Mouse (Mus musculus) neural tube, embryonic 10.5 days (tissue): ENCODE measurements around the gene Sgtb.

Source experiments
- DNase-seq: peaks from one replicate; pipeline ENCODE4 v3.0.0-alpha.2; 2017; ENCODE audit warnings: low spot score; ENCODE audit errors: extremely low spot score

Sgtb gene

DNA sequence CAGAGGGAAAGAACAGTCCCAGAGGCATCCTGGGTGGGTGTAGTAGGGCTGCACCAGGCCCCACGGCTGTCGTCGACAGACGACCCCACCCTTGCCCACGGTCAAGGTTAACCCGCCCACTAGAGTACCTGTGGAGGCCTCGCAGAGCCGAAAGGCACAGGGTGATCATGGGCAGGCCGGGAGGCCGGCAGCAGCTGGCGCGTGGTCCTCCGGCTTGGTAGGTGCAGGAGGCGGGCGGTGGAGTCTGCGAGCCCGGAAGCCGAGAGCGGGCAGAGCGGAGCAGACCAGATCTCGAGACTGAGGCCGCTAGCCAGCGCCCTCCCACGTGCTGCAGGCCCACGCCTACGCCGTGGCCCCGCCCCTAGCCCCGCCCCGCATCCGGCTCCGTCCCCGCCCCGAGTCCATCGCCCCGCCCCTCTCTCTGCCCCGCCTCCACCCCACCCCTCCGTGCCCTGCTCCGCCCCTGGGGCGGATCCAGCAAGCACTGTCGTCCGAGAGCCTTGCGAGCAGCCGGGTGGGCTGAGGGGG is at the start of gene Sgtb, which contains the start of gene Nln:
Gene Sgtb, plus strand, starts transcription at position 454 of the 528 bp plus-strand sequence.
Gene Nln, minus strand, starts transcription at position 327 of the 528 bp plus-strand sequence.
- DNase-seq = peak; percentile 93

DNA sequence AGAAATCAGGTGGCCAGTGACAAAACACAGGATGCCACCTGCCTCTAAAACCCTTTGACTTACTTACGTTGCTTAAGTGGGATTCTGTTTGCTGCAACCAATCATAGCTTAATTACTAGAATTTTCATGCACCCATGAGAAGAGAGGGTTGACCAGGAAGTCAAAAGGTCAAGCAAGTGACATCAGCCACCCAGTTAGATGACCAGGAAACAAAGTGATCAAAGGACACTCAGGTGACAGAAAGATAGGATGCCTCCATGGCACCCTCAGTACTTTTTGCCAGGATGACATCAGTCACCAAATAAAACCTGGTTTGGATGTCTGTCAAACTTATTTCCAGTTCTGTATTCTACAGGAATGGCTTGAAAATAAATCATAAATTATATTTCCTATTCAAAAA is 49.3 kb upstream of the Sgtb start:
- no peak for DNase-seq

DNA sequence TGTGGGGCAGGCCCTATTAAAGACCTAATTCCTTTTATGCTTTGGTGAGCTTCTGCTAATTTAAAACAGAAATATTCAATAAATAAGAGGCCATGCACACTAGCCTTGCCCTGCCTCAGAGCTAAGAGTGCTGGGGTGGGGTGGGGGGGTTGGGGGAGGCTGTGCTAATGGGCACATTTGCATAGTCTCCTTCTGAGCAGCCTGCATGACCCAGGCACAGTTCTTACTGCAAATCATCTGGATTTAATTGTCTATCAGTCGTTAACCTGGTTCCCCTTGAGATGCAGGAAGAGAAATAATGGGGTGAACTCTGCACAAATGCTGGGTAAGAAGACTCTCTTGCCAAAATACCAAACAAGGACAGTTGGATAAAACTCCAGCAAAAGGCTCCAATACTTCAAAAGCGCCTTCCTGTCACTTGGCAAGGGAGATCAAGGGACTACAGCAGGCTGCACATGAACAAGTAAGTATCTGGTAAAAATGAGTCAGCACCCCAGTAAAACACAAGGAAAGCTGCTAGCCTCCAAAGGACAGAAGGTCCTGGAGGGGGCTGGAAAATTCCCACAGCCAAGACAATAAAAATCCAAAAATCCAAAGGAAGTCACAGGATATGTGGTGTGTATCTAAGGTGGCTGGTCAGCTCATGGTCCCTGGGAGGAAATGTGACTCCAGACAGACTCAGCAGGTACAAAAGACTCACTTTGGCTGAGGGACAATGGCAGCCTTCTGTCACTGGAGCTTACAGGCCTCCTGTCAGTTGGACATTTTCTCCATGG is 47.4 kb upstream of the Sgtb start:
- DNase-seq = no peak

DNA sequence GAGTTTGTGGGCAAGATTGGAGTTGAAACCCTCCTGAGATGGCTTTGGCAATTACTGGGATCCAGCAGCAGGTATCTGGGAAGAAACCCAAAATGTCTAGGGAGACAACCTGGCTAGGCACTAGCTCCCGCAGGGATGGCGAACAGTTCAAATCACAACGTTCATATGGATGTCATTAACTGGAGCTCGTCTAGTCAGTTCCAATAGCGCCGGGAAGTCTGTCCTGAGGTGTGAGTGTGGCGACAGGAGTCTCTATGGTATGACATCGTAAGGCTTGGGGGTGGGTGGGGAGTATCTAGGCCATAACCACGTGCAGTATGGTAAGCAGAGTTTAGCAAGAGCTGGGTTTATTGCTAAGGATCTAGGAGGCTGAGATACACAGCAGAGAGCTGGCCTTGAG is 46.5 kb upstream of the Sgtb start:
- no peak for DNase-seq

DNA sequence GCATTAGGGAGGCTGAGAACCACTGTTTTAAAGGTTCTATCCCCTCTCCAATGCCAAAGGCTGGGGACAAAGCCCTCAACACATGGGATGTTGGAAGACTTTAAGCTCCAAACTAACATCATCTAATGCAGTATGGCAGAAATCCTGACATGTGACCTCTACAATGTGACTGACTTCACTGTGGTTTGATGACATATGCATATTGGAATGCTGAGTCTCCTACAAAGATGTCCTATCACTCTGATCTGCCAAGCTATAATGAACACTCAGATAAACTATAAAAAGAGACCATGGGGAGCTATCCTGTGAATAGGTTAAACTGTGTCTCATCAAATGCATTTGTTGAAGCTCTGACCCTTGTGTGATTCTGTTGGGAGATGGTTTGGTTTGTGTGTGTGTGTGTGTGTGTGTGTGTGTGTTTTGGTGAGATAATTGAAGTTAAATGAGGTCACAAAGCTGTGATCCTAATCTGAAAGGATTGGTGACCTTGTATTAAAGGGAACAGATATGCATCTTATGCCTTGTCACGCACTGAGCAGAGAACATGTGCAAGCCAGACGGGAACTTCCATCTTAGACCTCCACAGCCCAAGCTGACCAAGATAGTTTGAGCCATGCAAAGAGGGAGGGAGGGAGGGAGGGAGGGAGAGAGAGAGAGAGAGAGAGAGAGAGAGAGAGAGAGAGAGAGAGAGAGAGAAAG is 43.7 kb upstream of the Sgtb start:
- DNase-seq = no peak

DNA sequence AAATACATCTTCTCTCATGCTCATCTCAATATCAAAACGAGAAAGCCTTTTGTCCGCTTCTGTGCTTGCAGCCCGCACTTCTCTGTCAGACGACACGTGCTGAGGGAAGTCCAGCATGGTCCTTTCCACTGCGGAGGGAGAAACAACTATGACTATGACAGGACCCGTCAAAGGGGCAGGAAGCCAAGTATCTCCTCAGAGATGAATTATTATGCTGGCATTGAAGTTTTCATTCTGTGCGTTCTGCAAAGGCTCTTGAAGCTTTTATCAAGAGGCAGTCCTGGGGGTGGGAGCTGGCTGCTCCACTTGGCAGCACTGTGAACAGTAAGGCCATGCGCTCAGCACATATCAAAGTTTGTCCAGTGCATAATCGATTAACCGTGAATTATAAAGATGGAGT is 40.3 kb upstream of the Sgtb start:
- no peak for DNase-seq

DNA sequence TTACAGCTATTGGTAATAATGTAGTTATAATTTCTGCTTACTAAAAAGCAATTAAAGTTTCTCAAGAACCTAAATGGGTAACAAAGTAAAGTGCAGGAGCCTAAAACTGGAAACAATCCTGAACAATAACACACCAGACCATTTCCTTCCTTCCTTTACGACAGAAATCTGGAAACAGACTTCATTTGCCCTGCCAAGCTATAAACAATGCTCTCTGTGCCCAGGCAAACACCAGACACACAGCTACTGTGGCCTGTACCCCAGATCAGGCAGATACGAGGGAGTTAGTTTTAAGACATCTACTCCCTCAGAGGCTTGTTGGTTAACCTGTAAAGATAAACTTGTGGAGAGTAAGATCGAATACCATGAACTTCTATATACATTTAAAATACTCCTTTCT is 38.8 kb upstream of the Sgtb start:
- DNase-seq = no peak

DNA sequence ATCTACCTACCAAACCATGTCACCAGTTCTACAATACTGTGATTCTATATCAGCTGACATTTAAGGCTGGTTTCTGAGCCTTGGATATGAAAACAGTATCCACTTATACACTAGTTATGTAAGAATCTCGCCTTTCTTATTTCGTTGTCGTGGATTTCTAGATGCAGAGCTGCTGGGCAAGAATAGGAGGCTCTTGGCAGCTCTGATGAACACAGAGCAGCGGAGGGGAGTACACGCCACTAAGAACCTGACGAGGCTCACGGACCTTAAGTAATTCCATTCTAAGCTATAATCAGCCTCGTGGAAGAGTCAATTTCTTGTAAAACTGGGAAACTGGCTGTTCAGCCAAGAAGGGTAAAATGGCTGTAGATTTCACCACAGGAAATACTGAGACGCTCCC is 37.2 kb upstream of the Sgtb start:
- no peak for DNase-seq

DNA sequence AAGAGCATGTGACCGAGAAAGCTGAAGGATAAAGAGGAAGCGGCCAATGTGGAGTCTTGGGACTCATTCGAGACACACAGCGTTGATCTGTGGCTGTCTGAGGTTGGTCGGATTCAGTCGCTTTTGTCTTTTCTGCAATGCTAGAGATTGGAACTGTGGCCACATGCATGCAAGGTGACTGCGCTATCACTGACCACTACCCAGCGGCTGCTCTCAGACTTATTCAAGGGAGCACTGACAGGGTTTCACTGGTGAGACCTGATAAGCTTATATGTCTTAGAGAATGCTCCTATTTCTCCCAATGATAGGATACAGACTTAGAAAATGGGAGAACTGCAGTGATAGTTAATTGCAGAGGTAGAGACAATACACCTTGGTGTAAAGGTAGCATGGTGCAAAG is 35.3 kb upstream of the Sgtb start:
- no peak for DNase-seq

DNA sequence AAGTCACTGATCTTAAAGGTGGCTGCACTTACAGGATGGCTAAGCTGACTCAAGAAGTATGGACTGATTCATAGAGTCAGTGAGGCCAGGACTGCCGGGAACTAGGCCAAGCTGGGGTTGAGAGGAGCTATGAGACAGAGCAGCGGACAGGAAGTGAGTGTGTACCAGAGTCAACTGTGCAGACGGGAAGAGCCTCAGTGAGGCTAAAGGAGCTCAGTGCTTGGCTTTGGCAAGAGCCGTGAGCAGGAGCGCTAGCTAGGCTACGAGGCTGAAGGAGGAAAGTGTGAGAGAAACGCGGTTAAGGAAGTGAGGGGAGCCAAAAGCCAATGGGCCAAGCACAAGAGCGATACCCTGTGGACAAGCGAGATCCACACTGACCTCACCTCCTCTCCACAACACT is 34.8 kb upstream of the Sgtb start:
- DNase-seq = no peak

DNA sequence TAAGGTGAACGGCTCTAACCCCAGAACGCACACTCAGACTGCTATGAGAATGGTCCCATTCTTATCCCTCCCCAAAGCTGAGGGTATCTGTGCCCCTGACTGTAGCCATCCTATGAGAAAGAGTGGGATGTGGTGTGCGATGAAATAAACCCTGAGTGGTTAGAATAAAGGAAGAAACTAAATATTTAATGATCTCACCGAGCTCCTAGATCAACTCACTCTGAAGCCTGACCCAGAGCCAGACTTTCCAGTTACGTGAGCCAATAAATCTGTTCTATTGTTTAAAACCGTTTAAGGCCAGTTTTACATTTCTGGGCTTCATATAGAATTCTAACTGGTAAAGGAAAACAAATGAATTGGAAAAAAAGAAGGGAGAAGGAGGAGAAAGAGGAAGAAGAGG is 32.5 kb upstream of the Sgtb start:
- no peak for DNase-seq

DNA sequence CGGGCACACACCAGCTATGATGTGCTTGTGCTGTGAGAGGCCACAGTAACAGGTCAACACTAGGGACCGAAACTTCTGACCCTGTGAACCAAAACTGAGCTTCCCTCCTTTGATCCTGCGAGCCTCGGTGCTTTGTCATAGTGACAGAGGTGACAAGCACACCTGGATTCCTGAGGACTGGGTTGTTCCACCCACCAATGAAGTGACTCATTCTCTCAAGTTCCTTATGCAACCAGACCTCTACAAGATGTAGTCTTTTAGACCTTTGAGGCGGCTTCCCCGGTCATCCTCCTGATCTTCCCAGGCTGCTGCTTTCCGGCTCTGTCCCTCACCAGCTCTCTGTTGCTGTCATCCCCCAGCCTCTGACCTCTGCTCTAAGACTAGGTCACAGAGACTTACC is 27.0 kb upstream of the Sgtb start:
- DNase-seq = no peak

DNA sequence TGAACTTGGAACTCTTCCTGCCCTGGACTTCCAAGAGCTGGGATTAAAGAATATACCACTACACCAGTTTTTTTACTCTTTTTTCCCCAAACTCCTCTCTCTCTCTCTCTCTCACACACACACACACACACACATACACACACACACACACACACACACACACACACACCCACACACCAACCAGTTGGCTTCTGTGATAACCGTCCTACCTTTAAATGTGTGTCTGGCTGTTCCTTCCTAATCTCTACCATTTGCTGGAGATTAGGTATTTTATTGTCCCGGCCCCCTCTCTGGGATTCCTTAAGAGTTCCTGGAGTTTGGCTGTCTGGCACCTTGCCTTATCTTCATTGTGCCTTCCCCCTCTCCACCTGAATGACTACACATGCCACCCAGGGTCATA is 24.9 kb upstream of the Sgtb start:
- no peak for DNase-seq

DNA sequence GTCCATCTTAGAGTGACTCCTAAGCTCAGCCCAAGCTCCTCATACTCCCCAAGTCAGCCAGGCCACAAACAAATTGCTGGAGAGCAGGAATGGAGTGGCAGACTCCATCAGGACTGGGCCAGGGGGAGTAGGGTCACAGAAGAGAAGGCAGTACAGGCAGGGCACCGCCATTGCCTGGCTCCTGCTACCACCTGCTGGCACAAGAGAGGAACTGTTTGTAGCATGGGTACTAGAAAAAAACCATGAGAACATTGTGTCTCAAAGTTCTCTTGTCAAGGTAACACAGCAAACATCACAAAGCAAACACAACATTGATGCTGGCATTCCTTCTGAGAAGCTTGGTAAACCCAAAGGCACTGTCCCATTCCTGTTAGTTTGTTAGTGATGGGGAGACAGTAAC is 20.2 kb upstream of the Sgtb start:
- peak; percentile 18 for DNase-seq

DNA sequence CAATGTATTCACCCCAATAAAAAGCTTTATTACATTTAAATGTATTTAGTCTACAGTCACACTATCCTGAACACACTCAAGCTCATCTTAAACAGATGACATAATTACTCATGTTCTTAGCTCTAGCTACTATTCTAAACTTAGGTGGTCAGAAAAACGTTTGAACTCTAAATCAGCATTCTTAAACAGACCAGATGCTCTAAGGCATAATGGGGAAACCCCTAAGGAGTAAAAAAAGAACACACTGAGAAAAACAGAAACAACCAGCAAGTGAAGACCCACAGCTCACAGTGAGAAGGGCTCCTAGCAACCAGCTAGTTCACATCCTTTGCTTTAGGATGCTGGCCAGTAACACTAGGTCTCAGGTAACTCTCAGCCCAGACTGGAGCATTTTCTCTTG is 17.8 kb upstream of the Sgtb start:
- no peak for DNase-seq

DNA sequence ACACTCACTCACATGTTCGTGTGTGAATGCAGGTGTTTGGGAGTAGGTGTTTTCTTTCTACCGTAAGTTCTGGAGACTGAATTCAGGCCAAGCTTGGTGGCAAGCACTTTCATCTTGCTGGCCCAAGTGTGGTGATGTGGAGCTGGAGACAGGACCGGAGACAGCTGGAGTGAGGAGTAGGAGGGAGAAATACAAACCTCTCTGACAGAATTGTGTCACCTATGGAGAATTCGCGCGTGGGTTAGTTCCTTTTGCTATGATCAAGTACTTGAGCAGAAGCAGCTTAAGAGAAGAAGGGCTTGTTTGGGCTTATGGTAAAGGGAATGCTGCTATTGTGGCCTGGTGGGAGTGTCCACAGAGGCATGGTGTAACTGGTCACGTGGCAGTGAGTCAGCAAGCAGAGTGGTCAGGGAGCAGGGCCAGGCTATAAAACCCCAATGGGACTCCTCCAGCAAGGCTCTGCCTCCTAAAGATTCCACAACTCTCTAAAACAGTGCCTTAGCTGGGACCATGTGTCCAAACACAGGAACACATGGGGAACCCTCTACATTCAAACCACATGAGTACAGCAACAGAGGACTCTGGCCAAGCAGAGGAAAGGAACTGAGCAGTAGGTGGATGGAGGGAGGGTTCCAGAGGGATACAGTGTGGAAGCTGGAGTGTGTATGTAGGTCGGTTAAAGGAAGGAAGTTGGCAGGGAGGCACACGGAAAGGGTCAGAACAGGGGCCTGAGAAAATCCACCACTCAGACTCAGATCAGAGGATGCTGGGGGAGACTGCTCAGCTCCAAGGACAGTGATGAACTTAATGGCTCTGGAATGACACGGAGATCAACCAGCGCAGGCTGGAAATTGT is 14.8 kb upstream of the Sgtb start:
- no peak for DNase-seq

DNA sequence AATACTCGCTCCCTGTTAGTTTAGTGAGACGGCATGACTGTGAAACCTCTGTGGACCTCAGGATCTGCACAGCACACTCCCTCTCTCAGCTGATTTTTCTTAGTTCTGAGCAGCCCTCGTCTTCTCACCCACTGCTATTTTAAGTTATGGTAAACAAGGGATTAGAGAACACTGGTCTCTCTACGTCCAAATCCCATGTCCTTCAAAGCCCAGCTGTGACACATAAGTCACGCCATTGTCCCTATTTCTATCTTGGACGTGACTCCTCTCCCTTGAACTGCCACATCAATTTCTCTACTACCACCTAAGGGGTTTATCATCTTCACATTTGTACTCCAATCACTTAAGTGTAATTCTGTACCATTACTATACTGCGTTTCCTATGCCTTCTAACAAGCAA is 13.6 kb upstream of the Sgtb start:
- DNase-seq = no peak

DNA sequence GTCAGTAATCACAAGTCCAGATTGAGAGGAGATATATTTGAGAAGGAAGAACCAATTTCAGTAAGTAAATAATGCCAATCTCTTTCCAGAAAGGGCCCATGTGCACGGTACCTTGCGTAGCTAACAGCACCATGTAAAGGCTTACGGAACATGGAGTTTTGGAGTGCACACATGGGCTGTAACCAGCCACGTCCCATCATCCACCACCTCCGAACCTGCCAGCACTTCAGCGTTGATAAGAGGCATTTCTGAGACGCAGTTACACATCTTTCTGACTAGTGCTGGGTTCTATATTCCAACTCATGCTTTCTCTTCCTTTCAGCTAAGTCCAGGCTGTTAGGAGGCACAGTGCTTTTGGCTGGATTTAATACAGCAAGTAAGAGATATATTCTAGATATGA is 12.4 kb upstream of the Sgtb start:
- DNase-seq = no peak

DNA sequence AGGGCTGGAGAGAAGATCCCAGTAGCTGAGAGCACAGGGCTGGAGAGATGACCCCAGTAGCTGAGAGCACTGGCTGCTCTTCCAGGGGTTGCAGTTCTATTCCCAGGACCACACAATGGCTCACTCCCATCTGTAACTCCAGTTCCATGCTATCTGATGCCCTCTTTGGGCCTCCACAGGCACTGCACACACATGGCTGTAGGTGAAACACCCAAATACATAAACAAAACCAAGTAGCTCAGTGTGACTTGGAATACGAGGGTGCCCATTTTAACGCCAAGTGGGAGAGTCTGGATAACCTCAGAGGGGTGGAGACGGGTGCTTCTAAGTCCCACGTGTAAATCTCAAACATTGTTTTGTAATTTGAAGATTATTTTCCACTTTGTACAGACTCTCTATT is 9.1 kb upstream of the Sgtb start:
- DNase-seq = no peak

DNA sequence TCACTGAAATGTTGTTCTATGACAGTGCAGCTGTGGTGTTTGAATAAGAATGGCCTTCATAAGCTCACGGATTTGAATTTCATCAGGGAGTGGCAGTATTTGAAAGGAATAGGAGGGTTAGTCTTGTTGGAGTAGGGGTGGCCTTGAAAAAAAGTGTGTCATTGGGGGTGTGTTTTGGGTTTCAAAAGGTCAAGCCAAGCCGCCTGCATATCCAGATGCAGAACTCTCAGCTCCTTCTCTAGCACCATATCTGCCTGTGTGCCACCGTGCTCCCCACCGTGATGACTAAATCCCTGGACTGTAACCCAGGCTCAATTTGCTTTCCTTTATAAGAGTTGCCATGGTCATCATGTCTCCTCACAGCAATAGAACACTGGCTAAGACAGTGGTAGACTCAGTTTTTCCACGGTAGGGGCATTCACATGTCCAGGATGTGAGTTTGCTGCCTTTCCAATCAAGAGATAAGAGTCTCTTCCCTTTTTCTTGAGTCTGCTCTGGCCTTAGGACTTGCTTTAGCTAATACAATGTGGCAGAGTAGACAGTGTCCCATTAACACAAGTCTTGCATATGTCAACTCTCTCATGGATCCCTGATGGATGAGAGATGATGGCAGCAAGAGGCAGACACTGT is 7.8 kb upstream of the Sgtb start:
- DNase-seq = no peak

DNA sequence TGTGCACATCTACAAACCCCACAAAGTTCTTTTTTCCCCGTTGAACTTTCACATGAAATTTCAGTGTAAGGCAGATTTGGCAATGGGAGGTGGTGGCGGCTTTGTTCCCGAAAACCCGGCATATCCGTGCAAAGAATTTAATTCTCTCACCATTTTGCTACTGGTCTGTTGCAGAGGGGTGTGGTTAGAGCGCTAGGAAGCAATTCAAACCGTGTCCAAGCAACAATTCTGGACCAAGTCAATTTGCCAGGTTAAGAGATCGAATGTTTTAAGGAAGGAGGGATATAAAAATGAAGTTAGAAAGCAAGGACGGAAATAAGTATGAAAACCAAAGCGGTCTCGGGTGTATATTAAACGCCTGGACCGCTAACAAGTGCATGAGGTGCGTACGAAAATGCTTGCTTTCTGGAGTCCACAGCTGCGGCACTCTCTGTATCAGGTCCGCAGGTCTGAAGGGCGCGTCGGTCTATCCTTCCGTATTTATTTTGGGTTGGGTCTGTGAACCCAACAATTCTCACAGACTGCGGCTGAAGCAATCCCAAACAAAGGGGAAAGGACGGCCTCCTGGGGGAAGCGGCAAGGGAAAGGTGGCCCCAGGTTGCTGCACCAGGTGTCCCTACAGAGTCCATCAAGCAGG is 772 bp upstream of the Sgtb start:
- DNase-seq = peak; percentile 26
